Mouse (Mus musculus): ENCODE results near the gene Zfp965. TPM values are rescaled to one million over a fixed set of nuclear protein-coding genes. Genes with fewer than 3 reads are reported as not detected.

Zfp965 gene
- polyA plus RNA-seq (2015; fragmentation: Nextera tagmentation; extraction: Ambion mirVana), result 4.1 and 5.3 TPM in 2 replicates

DNA sequence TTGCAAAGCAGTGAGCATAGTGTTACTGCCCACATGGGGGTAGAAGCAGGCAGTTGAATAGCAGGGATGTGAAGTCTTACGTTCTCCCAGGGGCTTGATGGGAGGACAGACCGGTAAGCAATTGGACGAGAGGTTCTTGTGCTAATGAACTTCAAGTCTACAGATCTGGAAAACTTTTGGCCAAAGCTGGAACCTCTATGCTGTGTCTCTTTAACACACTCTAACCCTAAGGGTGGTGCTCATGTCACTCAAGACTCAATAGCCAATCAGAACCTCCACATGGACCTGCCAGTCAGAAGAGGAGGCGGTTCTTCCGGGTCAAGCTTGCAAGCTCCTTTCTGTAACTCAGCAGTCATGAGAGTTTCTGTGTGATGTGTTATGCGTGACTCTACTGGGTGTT, at the start of gene Zfp965:
Zfp965 (plus strand) TSS at position 301 of the 400 bp plus-strand sequence.

DNA sequence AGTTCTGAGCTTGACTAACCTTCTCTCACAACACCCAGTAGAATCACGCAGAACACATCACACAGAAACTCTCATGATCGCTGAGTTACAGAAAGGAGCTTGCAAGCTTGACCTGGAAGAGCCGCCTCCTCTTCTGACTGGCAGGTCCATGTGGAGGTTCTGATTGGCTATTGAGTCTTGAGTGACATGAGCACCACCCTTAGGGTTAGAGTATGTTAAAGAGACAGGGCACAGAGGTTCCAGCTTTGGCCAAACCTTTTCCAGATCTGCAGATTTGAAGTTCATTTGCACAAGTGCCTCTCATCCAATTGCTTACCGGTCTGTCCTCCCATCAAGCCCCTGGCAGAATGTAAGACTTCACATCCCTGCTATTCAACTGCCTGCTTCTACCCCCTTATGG, 34.1 kb upstream of the Zfp965 start, which contains the start of gene Gm4724:
Gm4724 (minus strand) TSS at position 101 of the 400 bp plus-strand sequence.

Other genes with a start within 250 kb of the Zfp965 start
- gene Gm14440, start 194.9 kb upstream of the Zfp965 start, polyA plus RNA-seq (2015; fragmentation: Nextera tagmentation; extraction: Ambion mirVana), result not detected in 2 replicates
- gene Gm4631, start 131.8 kb upstream of the Zfp965 start, polyA plus RNA-seq (2015; fragmentation: Nextera tagmentation; extraction: Ambion mirVana), result 6.2 and 6.8 TPM in 2 replicates
- gene Zfp968, start 97.5 kb upstream of the Zfp965 start, polyA plus RNA-seq (2015; fragmentation: Nextera tagmentation; extraction: Ambion mirVana), result 1.4 and 2.7 TPM in 2 replicates
- gene Gm4724, start 34.2 kb upstream of the Zfp965 start, polyA plus RNA-seq (2015; fragmentation: Nextera tagmentation; extraction: Ambion mirVana), result 2.2 and 4.6 TPM in 2 replicates
- gene Gm11007, start 174.0 kb downstream of the Zfp965 start, polyA plus RNA-seq (2015; fragmentation: Nextera tagmentation; extraction: Ambion mirVana), result 1.3 TPM in 1 of 2 replicates, not detected in the other
- 15.2 and 20.6 TPM in 2 replicates for gene Zfp969, start 233.7 kb downstream of the Zfp965 start, polyA plus RNA-seq (2015; fragmentation: Nextera tagmentation; extraction: Ambion mirVana)